Mouse (Mus musculus): ENCODE data around the gene Mtrf1l.
A peak's percentile ranks its signal among the peaks of the same experiment; 100 is the strongest.

Gene Mtrf1l

GRCm38 (mm10) chr10:5823740-5824491 lies at the start of gene Mtrf1l:
TSS of gene Mtrf1l (minus strand) at chr10:5823910.
- peak; percentile 98 for DNase-seq (ENCODE audit: low spot score in 2 of 2)

GRCm38 (mm10) chr10:5871081-5871480 lies 47.4 kb upstream of the Mtrf1l start:
- no peak for DNase-seq (ENCODE audit: low spot score in 2 of 2)

GRCm38 (mm10) chr10:5867981-5868552 lies 44.4 kb upstream of the Mtrf1l start:
- DNase-seq (ENCODE audit: low spot score in 2 of 2) = no peak

- DNase-seq (ENCODE audit: low spot score in 2 of 2) = no peak
Observed at GRCm38 (mm10) chr10:5865996-5866395, 42.3 kb upstream of the Mtrf1l start.

GRCm38 (mm10) chr10:5862669-5863068 lies 39.0 kb upstream of the Mtrf1l start:
- DNase-seq (ENCODE audit: low spot score in 2 of 2) = no peak

GRCm38 (mm10) chr10:5860849-5861248 lies 37.1 kb upstream of the Mtrf1l start:
- DNase-seq (ENCODE audit: low spot score in 2 of 2) = no peak

GRCm38 (mm10) chr10:5859729-5860128 lies 36.0 kb upstream of the Mtrf1l start:
- DNase-seq (ENCODE audit: low spot score in 2 of 2) = no peak

GRCm38 (mm10) chr10:5857996-5858549 lies 34.4 kb upstream of the Mtrf1l start:
- no peak for DNase-seq (ENCODE audit: low spot score in 2 of 2)

- no peak for DNase-seq (ENCODE audit: low spot score in 2 of 2)
Observed at GRCm38 (mm10) chr10:5853290-5853868, 29.7 kb upstream of the Mtrf1l start.

- DNase-seq (ENCODE audit: low spot score in 2 of 2) = no peak
Observed at GRCm38 (mm10) chr10:5846939-5847338, 23.2 kb upstream of the Mtrf1l start.

GRCm38 (mm10) chr10:5841369-5841768 lies 17.7 kb upstream of the Mtrf1l start:
- peak; percentile 17 to 26 for DNase-seq (ENCODE audit: low spot score in 2 of 2)

- no peak for DNase-seq (ENCODE audit: low spot score in 2 of 2)
Observed at GRCm38 (mm10) chr10:5826336-5827025, 2.8 kb upstream of the Mtrf1l start.

- DNase-seq (ENCODE audit: low spot score in 2 of 2) = peak in 1 of 2 experiments; percentile 10
Observed at GRCm38 (mm10) chr10:5824779-5825178, 1.1 kb upstream of the Mtrf1l start.

- DNase-seq (ENCODE audit: low spot score in 2 of 2) = no peak
Observed at GRCm38 (mm10) chr10:5823291-5823739, 395 bp downstream of the Mtrf1l start.

GRCm38 (mm10) chr10:5818772-5819171 lies 4.9 kb downstream of the Mtrf1l start:
- DNase-seq (ENCODE audit: low spot score in 2 of 2) = no peak

- DNase-seq (ENCODE audit: low spot score in 2 of 2) = no peak
Observed at GRCm38 (mm10) chr10:5815968-5816367, 7.7 kb downstream of the Mtrf1l start.

GRCm38 (mm10) chr10:5813724-5814123 lies 10.0 kb downstream of the Mtrf1l start:
- DNase-seq (ENCODE audit: low spot score in 2 of 2) = no peak

- DNase-seq (ENCODE audit: low spot score in 2 of 2) = no peak
Observed at GRCm38 (mm10) chr10:5807683-5808082, 16.0 kb downstream of the Mtrf1l start.

GRCm38 (mm10) chr10:5806996-5807395 lies 16.7 kb downstream of the Mtrf1l start:
- DNase-seq (ENCODE audit: low spot score in 2 of 2) = no peak

GRCm38 (mm10) chr10:5806416-5806815 lies 17.3 kb downstream of the Mtrf1l start:
- DNase-seq (ENCODE audit: low spot score in 2 of 2) = no peak

GRCm38 (mm10) chr10:5805731-5806307 lies 17.9 kb downstream of the Mtrf1l start:
- peak; percentile 87 to 95 for DNase-seq (ENCODE audit: low spot score in 2 of 2)
